Mouse (Mus musculus) cerebellum, adult 2 months (tissue): ENCODE data around the gene 4921536K21Rik. TPM values are rescaled to one million over a fixed set of nuclear protein-coding genes. Genes with fewer than 3 reads are reported as not detected.

Experiments
- DNase-seq, 2 experiments: peaks; one replicate each; pipeline ENCODE4 v3.0.0; 2021
- H3K27ac ChIP-seq: fragments of 200-500 bp; 2 replicates; pipeline ENCODE4 v1.5.1; 2012; ENCODE audit warnings: low read length, control low read depth, inconsistent platforms; ENCODE audit not compliant: insufficient read depth
- H3K27me3 ChIP-seq: fragments of 200-500 bp; 2 replicates; pipeline ENCODE4 v1.6.1; 2012; ENCODE audit warnings: inconsistent platforms, mild to moderate bottlenecking, low read length, moderate library complexity; ENCODE audit not compliant: control insufficient read depth, insufficient read depth
- H3K4me1 ChIP-seq: fragments of 200-500 bp; 2 replicates; pipeline ENCODE4 v1.6.1; 2011; ENCODE audit warnings: low read length; ENCODE audit not compliant: control insufficient read depth, insufficient read depth
- H3K4me3 ChIP-seq: fragments of 200-500 bp; replicated peaks from 2 replicates; pipeline ENCODE3; 2011; ENCODE audit warnings: mild to moderate bottlenecking, low read depth, low read length, control low read depth; ENCODE audit not compliant: insufficient read depth
- CTCF ChIP-seq: fragments of 200-500 bp; IDR thresholded peaks from 2 replicates; pipeline ENCODE4 v1.5.1; 2011; ENCODE audit warnings: low read depth, mild to moderate bottlenecking, control low read depth, low read length, moderate library complexity, borderline replicate concordance; ENCODE audit not compliant: insufficient read depth
- POLR2A ChIP-seq: fragments of 200-500 bp; IDR thresholded peaks from 2 replicates; pipeline ENCODE4 v1.6.1; 2011; ENCODE audit warnings: low read length, control low read depth, borderline replicate concordance; ENCODE audit not compliant: insufficient read depth
- WGBS: fragments of 180-500 bp; shearing (Covaris S2); methylation state at CpG from one replicate; pipeline ENCODE4 v1.1.7; 2018; 5-methylcytosine and 5-hydroxymethylcytosine counted together
- polyA plus RNA-seq: library from polyadenylated mRNA; depleted of rRNA; stranded (reverse); fragments of >200 nt; gene quantifications from 2 replicates; pipeline ENCODE4 v1.2.3, GENCODE M21; 2012

The 4921536K21Rik gene
- polyA plus RNA-seq, 1 experiment, result 0.29 TPM

- Histone ChIP-seq H3K4me3 (no peak overlapping the region), H3K27ac (no peak overlapping the region), H3K4me1 (peaks cover 11% of the 10 kb centered on the region), H3K27me3 (no peaks in the 10 kb centered on the region)
- 43% methylated on average over 2 of the region's 2 CpGs for WGBS
- peak; percentile 74 to 85 for DNase-seq
- TF ChIP-seq POLR2A (no peak), CTCF (peak; percentile 91)
These were observed 15.1 kb downstream of the 4921536K21Rik start for GRCm38 (mm10) chr11:3879836-3880235.

- no peak for DNase-seq
- Histone ChIP-seq H3K27ac (no peak overlapping the region), H3K4me1 (peaks cover 11% of the 10 kb centered on the region), H3K4me3 (no peak overlapping the region), H3K27me3 (no peaks in the 10 kb centered on the region)
- no peak for TF ChIP-seq POLR2A
- TF ChIP-seq CTCF, result no peak
- WGBS, result 83% methylated on average over 7 of the region's 7 CpGs
These were observed 16.2 kb downstream of the 4921536K21Rik start for GRCm38 (mm10) chr11:3878660-3879059.

GRCm38 (mm10) chr11:3876419-3876818 lies 18.5 kb downstream of the 4921536K21Rik start:
- 26% methylated on average over 6 of the region's 6 CpGs for WGBS
- TF ChIP-seq POLR2A (no peak), CTCF (no peak)
- Histone ChIP-seq H3K27ac (no peak overlapping the region), H3K4me3 (no peak overlapping the region), H3K27me3 (no peaks in the 10 kb centered on the region), H3K4me1 (peaks cover 11% of the 10 kb centered on the region; the same call in 1 of the 2 replicates)
- DNase-seq, result peak; percentile 51 to 66

- H3K27me3 ChIP-seq, result no peaks in the 10 kb centered on the region; the same call in 1 of the 2 replicates
- TF ChIP-seq POLR2A (no peak), CTCF (no peak)
- H3K4me1 ChIP-seq, result peaks cover 8% of the 10 kb centered on the region; the same call in 1 of the 2 replicates
- peak overlapping the region; percentile 8; the same call in 1 of the 2 replicates for H3K27ac ChIP-seq
- H3K4me3 ChIP-seq, result peak overlapping the region; percentile 78
- 20% methylated on average over 6 of the region's 6 CpGs for WGBS
- no peak for DNase-seq
These were observed 30.6 kb downstream of the 4921536K21Rik start for GRCm38 (mm10) chr11:3864343-3864742.

- TF ChIP-seq POLR2A (peak; percentile 80), CTCF (peak; percentile 59)
- Histone ChIP-seq H3K4me3 (peak within 1 kb of the TSS; percentile 89), H3K27me3 (no peaks in the 10 kb centered on the region), H3K27ac (peak within 1 kb of the TSS; percentile 84), H3K4me1 (peaks cover 11% of the 10 kb centered on the region; the same call in 1 of the 2 replicates)
- WGBS, result 1% methylated on average over 57 of the region's 58 CpGs
- peak; percentile 91 to 92 for DNase-seq
These were observed 31.3 kb downstream of the 4921536K21Rik start, which contains the start of gene Osbp2 for GRCm38 (mm10) chr11:3863454-3864112. Gene Osbp2, minus strand, starts transcription at chr11:3863903.

- DNase-seq, result peak; percentile 66 to 73
- TF ChIP-seq CTCF (peak; percentile 52; the same call in 1 of the 2 replicates), POLR2A (no peak)
- WGBS, result 10% methylated on average over 19 of the region's 19 CpGs
These were observed 32.0 kb downstream of the 4921536K21Rik start for GRCm38 (mm10) chr11:3862661-3863453.

GRCm38 (mm10) chr11:3860361-3860760 lies 34.5 kb downstream of the 4921536K21Rik start:
- H3K4me3 ChIP-seq, result no peak overlapping the region
- no peak overlapping the region for H3K27ac ChIP-seq
- peaks cover 27% of the 10 kb centered on the region for H3K4me1 ChIP-seq
- TF ChIP-seq POLR2A, result no peak
- TF ChIP-seq CTCF, result no peak
- 52% methylated on average over 4 of the region's 4 CpGs for WGBS
- no peaks in the 10 kb centered on the region for H3K27me3 ChIP-seq
- peak in 1 of 2 experiments; percentile 16 for DNase-seq

More at GRCm38 (mm10) chr11:3862661-3863453, 32.0 kb downstream of the 4921536K21Rik start:
- Histone ChIP-seq H3K4me3 (peak overlapping the region; percentile 89), H3K27me3 (no peaks in the 10 kb centered on the region), H3K27ac (peak overlapping the region; percentile 84), H3K4me1 (peaks cover 16% of the 10 kb centered on the region; the same call in 1 of the 2 replicates)
